Mouse (Mus musculus) adrenal gland, postnatal 4 days (tissue): ENCODE results near the gene Dhps. TPM values are rescaled to one million over a fixed set of nuclear protein-coding genes. Genes with fewer than 3 reads are reported as not detected.

Experiments
- DNase-seq, 2 experiments: peaks; one replicate each; pipeline ENCODE4 v3.0.0; 2021 to 2022; ENCODE audit warnings: low spot score in 2 of 2, mixed read lengths in 2 of 2
- long read RNA-seq, 2 experiments: library from polyadenylated mRNA; stranded (forward); transcript quantifications; one replicate each; pipeline ENCODE4 v2.0.0; 2021
- total RNA-seq, 2 experiments: library from RNA; stranded (reverse); gene quantifications; 2 replicates each; pipeline ENCODE4 v1.2.3; 2021

The Dhps gene
- 10 to 100 TPM; 43.0 to 48.2 TPM for total RNA-seq
- long read RNA-seq, experiment 1, transcript Dhps-201 (9 exons, 1,333 nt): major isoform, 17 of 26 reads
- long read RNA-seq, experiment 1, partial matches to known transcripts: 2 of 26 reads
- long read RNA-seq, experiment 1, other reads (novel, unspliced or antisense): 7 of 26 reads
- long read RNA-seq, experiment 2, transcript Dhps-201 (9 exons, 1,333 nt): major isoform, 23 of 38 reads
- long read RNA-seq, experiment 2, partial matches to known transcripts: 0 of 38 reads
- long read RNA-seq, experiment 2, other reads (novel, unspliced or antisense): 11 of 38 reads

GRCm38 (mm10) chr8:85071514-85072281 lies at the start of gene Dhps:
TSS of gene Dhps (plus strand) at chr8:85071757.
- DNase-seq: peak; percentile 73 to 83

GRCm38 (mm10) chr8:85023846-85024245 lies 47.7 kb upstream of the Dhps start:
- DNase-seq: no peak

- DNase-seq: peak; percentile 37 to 65
Observed at GRCm38 (mm10) chr8:85025098-85025932, 46.2 kb upstream of the Dhps start, which contains the start of gene Asna1. TSS of gene Asna1 (minus strand) at chr8:85025281.

GRCm38 (mm10) chr8:85026670-85027515 lies 44.7 kb upstream of the Dhps start, which contains the start of gene Trir:
TSS of gene Trir (plus strand) at chr8:85026823.
- DNase-seq: peak; percentile 83 to 94

GRCm38 (mm10) chr8:85027516-85027855 lies 44.1 kb upstream of the Dhps start:
- no peak for DNase-seq

GRCm38 (mm10) chr8:85027922-85028321 lies 43.6 kb upstream of the Dhps start:
- no peak for DNase-seq

- DNase-seq: no peak
Observed at GRCm38 (mm10) chr8:85029271-85029670, 42.3 kb upstream of the Dhps start.

GRCm38 (mm10) chr8:85032622-85033311 lies 38.8 kb upstream of the Dhps start:
- DNase-seq: no peak

GRCm38 (mm10) chr8:85033867-85034266 lies 37.7 kb upstream of the Dhps start:
- DNase-seq: no peak

- DNase-seq: peak in 1 of 2 experiments; percentile 60
Observed at GRCm38 (mm10) chr8:85034764-85035163, 36.8 kb upstream of the Dhps start.

- no peak for DNase-seq
Observed at GRCm38 (mm10) chr8:85035165-85035727, 36.3 kb upstream of the Dhps start.

GRCm38 (mm10) chr8:85035728-85036310 lies 35.7 kb upstream of the Dhps start:
- DNase-seq: no peak

GRCm38 (mm10) chr8:85036381-85036717 lies 35.2 kb upstream of the Dhps start:
- no peak for DNase-seq

GRCm38 (mm10) chr8:85036718-85037365 lies 34.7 kb upstream of the Dhps start, which contains the start of gene Tnpo2:
TSS of gene Tnpo2 (plus strand) at chr8:85036915.
- peak; percentile 84 to 86 for DNase-seq

GRCm38 (mm10) chr8:85037366-85037680 lies 34.2 kb upstream of the Dhps start:
- no peak for DNase-seq

- DNase-seq: peak in 1 of 2 experiments; percentile 32
Observed at GRCm38 (mm10) chr8:85037681-85038531, 33.7 kb upstream of the Dhps start.

- DNase-seq: no peak
Observed at GRCm38 (mm10) chr8:85043619-85044018, 27.9 kb upstream of the Dhps start.

- no peak for DNase-seq
Observed at GRCm38 (mm10) chr8:85057367-85057766, 14.2 kb upstream of the Dhps start.
